In the genomic region with DNA sequence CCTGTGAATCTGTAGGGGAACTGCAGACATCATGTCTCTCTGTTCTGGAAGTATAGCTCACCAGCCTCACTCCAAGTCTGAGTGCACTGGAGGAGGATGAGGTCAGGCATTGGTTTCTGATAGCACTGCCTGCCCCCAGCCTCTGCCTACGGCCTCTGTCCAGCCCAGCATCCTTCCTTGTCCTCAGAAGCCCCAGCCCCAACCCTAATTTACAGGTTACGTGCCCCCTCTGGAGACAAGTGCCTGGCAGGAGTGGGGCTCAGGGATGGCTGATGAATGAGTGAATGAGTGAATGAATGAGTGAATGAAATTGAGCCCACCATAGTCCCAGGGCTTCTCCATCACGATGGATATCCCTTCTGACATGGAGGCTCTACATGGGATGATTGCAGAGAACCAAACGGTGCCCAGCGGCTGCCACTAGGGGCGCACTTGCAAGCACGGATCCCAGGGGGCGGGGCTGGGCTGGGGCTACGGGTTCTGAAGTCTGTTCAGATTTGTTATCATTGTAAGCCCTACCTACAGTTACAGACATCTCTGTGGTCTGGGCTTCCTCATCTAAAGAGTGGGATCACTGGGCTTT, we compare ENCODE assay signal across 9 mouse cellular contexts. TPM values are rescaled to one million over a fixed set of nuclear protein-coding genes. Genes with fewer than 3 reads are reported as not detected.
DNase-seq lines count a peak whose midpoint lies in the region; ATAC-seq and TF ChIP-seq lines count a peak whose summit lies in the region.
"Had no signal": no experiment of that assay in that cellular context is flagged by ENCODE, and none has a peak within 500 bp of the region (broad histone marks: within the 10 kb centered on the region; RNA-seq: fewer than 3 reads in every experiment).

No protein-coding gene starts in this region.

- no peaks in the 10 kb centered on the region for H3K4me1 ChIP-seq in G1E (ENCODE audit: insufficient read depth, low read depth, low read length)
- no peaks in the 10 kb centered on the region for H3K4me1 ChIP-seq in bone marrow macrophage, adult 2 months (ENCODE audit: control insufficient read depth, insufficient read depth, low read length)
- peaks cover 11% of the 10 kb centered on the region for H3K4me1 ChIP-seq in hindbrain, embryonic 15.5 days (replicated peaks)
- H3K4me1 ChIP-seq in midbrain, embryonic 15.5 days, result peaks cover 9% of the 10 kb centered on the region
- H3K4me1 ChIP-seq: lung, embryonic 15.5 days had no signal

- H3K27me3 ChIP-seq in G1E (ENCODE audit: insufficient read depth, low read length), result no peaks in the 10 kb centered on the region; the same call in 1 of the 2 replicates
- H3K27me3 ChIP-seq in hindbrain, embryonic 15.5 days, result no peaks in the 10 kb centered on the region
- no peaks in the 10 kb centered on the region for H3K27me3 ChIP-seq in midbrain, embryonic 15.5 days (replicated peaks)

- no peak overlapping the region for H3K4me3 ChIP-seq in G1E (ENCODE audit: low read depth, low read length)
- H3K4me3 ChIP-seq in bone marrow macrophage, adult 2 months (ENCODE audit: insufficient read depth, low read length), result no peak overlapping the region
- no peak overlapping the region for H3K4me3 ChIP-seq in hindbrain, embryonic 15.5 days
- no peak overlapping the region for H3K4me3 ChIP-seq in midbrain, embryonic 15.5 days
- H3K4me3 ChIP-seq: lung, embryonic 15.5 days had no signal

- no peak for ATAC-seq in G1E (ENCODE audit: extremely low read depth, insufficient number of reproducible peaks, low FRiP score, poor library complexity, severe bottlenecking)
- peak; percentile 27; the same call in 1 of the 2 replicates for ATAC-seq in hindbrain, embryonic 15.5 days (ENCODE audit: low FRiP score, low read depth)
- ATAC-seq in midbrain, embryonic 15.5 days (replicated peaks), result peak; percentile 56

- H3K27ac ChIP-seq in bone marrow macrophage, adult 2 months (ENCODE audit: insufficient read depth, low read depth, low read length), result no peak overlapping the region
- H3K27ac ChIP-seq in hindbrain, embryonic 15.5 days (replicated peaks), result peak overlapping the region; percentile 52; the same call in 1 of the 2 replicates
- H3K27ac ChIP-seq in midbrain, embryonic 15.5 days, result peak overlapping the region; percentile 60
- H3K27ac ChIP-seq: lung, embryonic 15.5 days had no signal

- TF ChIP-seq POLR2A in bone marrow macrophage, adult 2 months (IDR thresholded peaks at IDR 0.05; ENCODE audit: borderline replicate concordance, low read depth, low read length), result no peak

- TF ChIP-seq CTCF in G1E (IDR thresholded peaks at IDR 0.05; ENCODE audit: low read depth, low read length), result peak; percentile 31; the same call in 1 of the 2 replicates
- peak; percentile 90 for TF ChIP-seq CTCF in bone marrow macrophage, adult 2 months (IDR thresholded peaks at IDR 0.05; ENCODE audit: low read depth, low read length)

- H3K36me3 ChIP-seq in G1E (replicated peaks), result no peaks in the 10 kb centered on the region
- H3K36me3 ChIP-seq in hindbrain, embryonic 15.5 days, result no peaks in the 10 kb centered on the region
- H3K36me3 ChIP-seq in midbrain, embryonic 15.5 days (replicated peaks), result no peaks in the 10 kb centered on the region
- H3K36me3 ChIP-seq: lung, embryonic 15.5 days had no signal

- H3K9me3 ChIP-seq in G1E (replicated peaks), result 0 out of 2 replicates have a peak, but pooled peaks cover 2% of the 10 kb centered on the region
- H3K9me3 ChIP-seq in hindbrain, embryonic 15.5 days, result no peaks in the 10 kb centered on the region
- no peaks in the 10 kb centered on the region for H3K9me3 ChIP-seq in midbrain, embryonic 15.5 days
- H3K9me3 ChIP-seq: lung, embryonic 15.5 days had no signal

- peak; percentile 15 for DNase-seq in layer of hippocampus, adult 11-12 months (ENCODE audit: low spot score)
- DNase-seq in layer of hippocampus, adult 8-10 months (ENCODE audit: low spot score in 2 of 2), result no peak
- peak; percentile 18 for DNase-seq in G1E (ENCODE audit: low spot score)
- DNase-seq in thymus, postnatal 36 days, result peak; percentile 41 to 53
- DNase-seq in heart, adult 9 months (ENCODE audit: low spot score in 2 of 2), result no peak

- H3K4me2 ChIP-seq in hindbrain, embryonic 15.5 days, result peak overlapping the region; percentile 36; the same call in 1 of the 2 replicates
- H3K4me2 ChIP-seq in midbrain, embryonic 15.5 days, result 0 out of 2 replicates have a peak overlapping the region, but pooled peaks have one; percentile 11
- H3K4me2 ChIP-seq: lung, embryonic 15.5 days had no signal

- no peak overlapping the region for H3K9ac ChIP-seq in hindbrain, embryonic 15.5 days
- 0 out of 2 replicates have a peak overlapping the region, but pooled peaks have one; percentile 7 for H3K9ac ChIP-seq in midbrain, embryonic 15.5 days
- H3K9ac ChIP-seq: lung, embryonic 15.5 days had no signal

- 33% methylated on average over 9 of the region's 9 CpGs for WGBS in hindbrain, embryonic 15.5 days
- 28% methylated on average over 9 of the region's 9 CpGs for WGBS in midbrain, embryonic 15.5 days

RNA-seq across cellular contexts. Expression of a gene that starts 49.7 kb away (rescaled TPM):
- total RNA-seq in layer of hippocampus, adult 8-10 months (2022), result under 1 TPM in 2 of 4 experiments, not detected in 2; 0.08 to 0.55 TPM
- 1.5 TPM in 1 of 2 replicates, not detected in the other for total RNA-seq in G1E (2014; fragmentation: Nextera tagmentation)
- 0.05 TPM in 1 of 2 replicates, not detected in the other for total RNA-seq in G1E (2017)
- not detected in 2 replicates for polyA plus RNA-seq in G1E (2012)
- polyA plus RNA-seq in bone marrow macrophage, adult 2 months (2012; ENCODE audit: insufficient read depth, insufficient read length, missing spikeins), result not detected in 2 replicates
- 4.9 and 6.2 TPM in 2 replicates for polyA plus RNA-seq in hindbrain, embryonic 15.5 days (2015; fragmentation: Nextera tagmentation; extraction: Ambion mirVana)
- polyA plus RNA-seq in midbrain, embryonic 15.5 days (2015; fragmentation: Nextera tagmentation; extraction: Ambion mirVana), result 1.5 and 1.7 TPM in 2 replicates

Comparison
In these comparisons a context has a peak if more than half of its experiments do, and no peak if none do; other contexts are left out.
1. DNase-seq: peak in layer of hippocampus, adult 11-12 months (single experiment), G1E (single experiment) and thymus, postnatal 36 days (2 of 2); none in layer of hippocampus, adult 8-10 months (0 of 2) and heart, adult 9 months (0 of 2).